Mouse (Mus musculus): Measurements from ENCODE around the gene Gp1ba. TPM values are rescaled to one million over a fixed set of nuclear protein-coding genes. Genes with fewer than 3 reads are reported as not detected.

Gp1ba gene
- polyA plus RNA-seq, 1 experiment from 2014 or later: 2.0 TPM

DNA sequence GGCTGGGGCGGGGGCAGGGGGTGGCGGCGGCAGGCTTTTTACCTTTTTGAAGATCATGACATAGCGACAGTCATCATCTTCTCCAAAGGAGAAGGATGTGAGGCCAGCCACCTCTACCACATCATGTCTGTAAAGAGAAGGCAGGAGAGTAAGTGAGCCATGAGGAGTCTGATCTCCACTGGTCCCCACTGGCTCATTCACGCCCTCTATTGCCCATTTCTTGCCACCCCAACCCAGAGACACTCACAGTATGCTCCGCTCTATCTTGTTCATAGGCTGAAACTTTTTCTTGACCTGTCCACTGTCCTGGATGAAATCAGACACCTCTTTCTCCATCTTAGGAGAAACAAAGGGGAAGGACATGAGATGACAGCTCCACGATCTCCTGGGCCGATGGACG, 25.8 kb downstream of the Gp1ba start:
- H3K4me3 ChIP-seq (ENCODE audit: inconsistent target): no peak overlapping the region

DNA sequence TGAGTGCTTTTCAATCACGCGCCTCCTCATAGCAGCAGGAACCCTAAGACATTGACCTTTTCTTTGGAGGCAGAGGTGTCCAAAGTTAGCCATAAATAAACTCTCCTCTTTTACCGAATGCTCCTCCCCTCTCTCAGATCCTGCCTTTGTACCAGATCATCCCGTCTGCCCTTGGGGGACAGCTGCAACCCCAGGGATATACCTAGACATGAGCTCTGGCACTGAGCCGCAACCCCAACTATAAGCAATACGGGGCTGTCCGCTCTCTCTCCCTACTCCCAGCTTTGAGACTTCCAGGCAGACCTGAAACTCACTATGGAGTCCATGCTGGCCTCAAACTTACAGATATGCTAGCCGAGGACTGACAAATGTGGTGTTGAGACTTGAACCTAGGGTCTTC, 27.8 kb downstream of the Gp1ba start:
- Histone ChIP-seq H3K4me3 (ENCODE audit: inconsistent target) (no peak overlapping the region), H3K27ac (peak overlapping the region; percentile 94), H3K79me2 (ENCODE audit: inconsistent target) (peaks cover 22% of the 10 kb centered on the region), H3K36me3 (ENCODE audit: inconsistent target) (peaks cover 23% of the 10 kb centered on the region; the same call in 1 of the 2 replicates)
- 92% methylated on average over 7 of the region's 8 CpGs for WGBS (ENCODE audit: missing documents)

More for the DNA sequence above, 25.8 kb downstream of the Gp1ba start:
- H3K27ac ChIP-seq: no peak overlapping the region
- H3K36me3 ChIP-seq (ENCODE audit: inconsistent target): peaks cover 23% of the 10 kb centered on the region; the same call in 1 of the 2 replicates
- WGBS (ENCODE audit: missing documents): 92% methylated on average over 9 of the region's 9 CpGs
- peaks cover 22% of the 10 kb centered on the region for H3K79me2 ChIP-seq (ENCODE audit: inconsistent target)

DNA sequence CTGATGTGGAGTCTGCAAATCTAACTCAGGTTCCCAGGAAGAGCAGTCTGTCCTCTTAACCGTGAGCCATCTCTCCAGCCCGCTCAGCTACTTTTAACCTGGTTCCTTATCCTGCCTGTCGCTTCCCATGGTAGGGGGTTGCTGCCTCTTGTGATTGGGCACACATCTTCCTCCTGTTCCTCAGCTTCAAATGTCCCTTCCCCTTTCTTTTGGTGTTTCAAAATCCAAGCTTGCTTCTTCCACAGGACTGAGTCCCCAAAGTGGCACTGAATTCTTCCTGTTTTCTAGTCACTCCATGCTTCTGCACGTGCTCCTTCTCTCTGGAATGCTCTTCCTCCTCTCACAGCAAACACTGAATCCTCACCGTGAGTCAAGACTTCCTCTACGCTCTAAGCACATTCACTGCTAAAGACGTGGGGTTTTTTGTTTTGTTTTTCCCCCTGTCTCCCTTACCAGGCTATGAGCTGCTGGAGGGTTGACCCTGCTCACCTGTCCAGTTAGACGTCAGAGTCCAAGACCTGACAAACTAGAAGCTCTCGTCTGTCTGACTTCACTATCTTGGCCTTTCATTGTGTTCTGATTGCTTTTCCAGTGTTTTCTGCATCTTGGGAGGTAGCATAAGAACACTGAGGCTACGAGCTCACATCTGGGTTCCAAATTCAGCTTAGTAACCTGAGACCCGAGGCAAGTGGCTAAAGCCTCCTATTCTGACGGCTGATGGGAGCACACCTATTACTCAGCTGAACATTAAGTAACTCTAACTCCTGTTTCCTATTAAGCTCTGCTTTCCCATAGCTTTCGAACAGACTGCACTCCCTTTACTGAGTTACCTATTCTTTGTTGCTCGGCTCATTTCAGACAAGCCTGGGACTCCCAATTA, 28.6 kb downstream of the Gp1ba start:
- peaks cover 22% of the 10 kb centered on the region for H3K79me2 ChIP-seq (ENCODE audit: inconsistent target)
- peaks cover 23% of the 10 kb centered on the region; the same call in 1 of the 2 replicates for H3K36me3 ChIP-seq (ENCODE audit: inconsistent target)
- 49% methylated on average over 14 of the region's 14 CpGs for WGBS (ENCODE audit: missing documents)
- peak overlapping the region; percentile 62 for H3K4me3 ChIP-seq (ENCODE audit: inconsistent target)
- H3K27ac ChIP-seq: peak overlapping the region; percentile 94

DNA sequence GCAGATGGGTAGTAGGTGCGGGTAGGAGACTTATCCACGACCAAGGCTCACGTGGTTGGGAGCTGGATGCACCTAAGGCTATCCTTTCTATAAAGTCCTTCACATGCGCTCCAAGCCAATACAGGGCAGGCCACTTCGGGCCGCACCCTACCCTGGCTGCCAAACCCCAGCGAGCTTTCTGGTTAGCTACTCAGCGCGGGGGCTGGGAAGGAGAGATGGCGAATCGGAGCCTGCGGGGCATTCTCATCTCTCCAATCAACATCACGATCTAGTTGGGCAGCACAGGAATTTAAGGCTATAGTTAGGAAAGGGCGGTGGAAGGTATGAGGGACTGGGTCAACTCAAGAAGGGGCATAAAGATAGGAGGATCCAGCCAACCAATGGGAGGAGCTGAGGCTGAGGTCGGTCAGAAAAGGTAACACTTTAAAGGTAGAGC, 29.4 kb downstream of the Gp1ba start:
- Histone ChIP-seq H3K27ac (peak overlapping the region; percentile 94), H3K79me2 (ENCODE audit: inconsistent target) (peaks cover 22% of the 10 kb centered on the region), H3K36me3 (ENCODE audit: inconsistent target) (peaks cover 17% of the 10 kb centered on the region; the same call in 1 of the 2 replicates), H3K4me3 (ENCODE audit: inconsistent target) (peak overlapping the region; percentile 62)
- WGBS (ENCODE audit: missing documents): 5% methylated on average over 15 of the region's 15 CpGs

DNA sequence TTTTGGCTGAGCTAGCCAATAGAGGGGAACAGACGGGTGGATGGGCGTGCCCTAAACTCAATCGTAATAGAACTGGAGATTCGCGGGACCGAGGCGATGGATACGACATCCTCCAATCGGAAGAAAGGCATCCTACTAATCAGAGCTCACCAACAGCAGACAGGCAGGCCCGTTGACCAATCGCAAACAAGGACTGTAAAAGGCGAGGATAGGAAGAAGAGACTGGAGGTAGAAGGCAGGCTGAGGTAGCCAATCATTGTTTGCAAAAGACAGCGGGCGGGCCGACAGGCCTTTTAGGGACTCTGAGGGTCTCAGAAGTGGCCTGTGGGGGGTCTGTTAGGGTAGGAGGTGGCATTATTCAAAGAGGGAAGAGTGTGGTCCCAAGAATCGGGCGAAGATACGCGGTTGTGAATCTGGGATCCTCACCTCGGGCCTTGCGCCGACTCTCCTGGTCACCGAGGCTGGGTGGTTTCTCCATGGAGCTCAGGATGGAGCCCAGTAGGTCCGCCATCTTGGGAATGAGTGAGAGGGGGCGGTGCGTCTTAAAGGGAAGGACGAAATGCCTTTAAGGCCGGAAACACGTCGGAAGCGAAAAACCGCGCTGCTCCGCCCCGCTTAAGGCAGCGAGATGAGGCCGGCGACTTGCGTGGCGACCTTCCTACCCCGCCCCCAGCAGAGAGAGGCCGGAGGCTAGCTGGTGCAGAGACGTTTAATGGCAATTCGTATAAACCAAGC, 30.0 kb downstream of the Gp1ba start, which contains the start of gene Spag7:
TSS of gene Spag7 (minus strand) at position 646 of the 735 bp plus-strand sequence.
- Histone ChIP-seq H3K4me3 (ENCODE audit: inconsistent target) (peak within 1 kb of the TSS; percentile 62), H3K27ac (peak within 1 kb of the TSS; percentile 94), H3K36me3 (ENCODE audit: inconsistent target) (peaks cover 20% of the 10 kb centered on the region; the same call in 1 of the 2 replicates), H3K79me2 (ENCODE audit: inconsistent target) (peaks cover 22% of the 10 kb centered on the region)
- under 1% methylated on average over 44 of the region's 44 CpGs for WGBS (ENCODE audit: missing documents)

DNA sequence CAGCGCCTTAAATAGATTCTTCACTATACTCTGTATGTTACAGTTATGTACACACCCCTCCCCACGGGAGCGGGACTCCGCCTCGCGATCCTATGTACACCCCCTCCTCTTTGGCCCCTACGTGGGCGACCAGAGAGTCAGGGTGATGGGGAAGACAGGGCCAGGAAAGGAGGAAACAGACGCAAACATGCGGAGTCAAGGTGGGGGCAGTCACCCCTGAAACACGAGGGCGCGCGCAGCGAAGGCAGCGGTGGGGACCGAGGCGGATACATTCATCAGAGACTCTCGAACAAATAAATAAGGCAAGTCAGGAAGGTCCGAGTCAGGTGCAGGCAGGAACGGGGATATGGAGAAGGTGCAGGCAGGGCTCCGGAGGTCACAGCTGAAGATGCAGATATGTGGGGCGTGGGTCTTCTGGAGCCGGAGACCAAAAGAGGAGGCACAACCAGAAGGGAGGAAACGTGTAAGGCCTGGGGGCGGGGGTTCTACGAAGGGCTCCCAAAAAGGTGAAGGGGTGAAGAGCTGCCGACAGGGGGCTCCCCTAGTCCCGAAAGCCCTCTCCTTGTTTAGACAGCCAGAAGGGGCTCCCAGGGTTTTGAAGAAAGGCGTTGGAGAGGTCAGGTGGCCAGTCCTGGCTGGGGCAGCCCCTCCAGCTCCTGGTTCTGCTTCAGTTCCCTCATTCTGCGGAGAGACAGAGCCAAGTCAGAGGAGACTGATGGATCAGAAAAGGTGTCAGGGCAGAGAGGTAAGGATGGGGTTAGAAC, 30.8 kb downstream of the Gp1ba start:
- H3K27ac ChIP-seq: peak overlapping the region; percentile 94
- H3K79me2 ChIP-seq (ENCODE audit: inconsistent target): peaks cover 21% of the 10 kb centered on the region
- WGBS (ENCODE audit: missing documents): 3% methylated on average over 31 of the region's 31 CpGs
- peaks cover 14% of the 10 kb centered on the region; the same call in 1 of the 2 replicates for H3K36me3 ChIP-seq (ENCODE audit: inconsistent target)
- H3K4me3 ChIP-seq (ENCODE audit: inconsistent target): peak overlapping the region; percentile 62

DNA sequence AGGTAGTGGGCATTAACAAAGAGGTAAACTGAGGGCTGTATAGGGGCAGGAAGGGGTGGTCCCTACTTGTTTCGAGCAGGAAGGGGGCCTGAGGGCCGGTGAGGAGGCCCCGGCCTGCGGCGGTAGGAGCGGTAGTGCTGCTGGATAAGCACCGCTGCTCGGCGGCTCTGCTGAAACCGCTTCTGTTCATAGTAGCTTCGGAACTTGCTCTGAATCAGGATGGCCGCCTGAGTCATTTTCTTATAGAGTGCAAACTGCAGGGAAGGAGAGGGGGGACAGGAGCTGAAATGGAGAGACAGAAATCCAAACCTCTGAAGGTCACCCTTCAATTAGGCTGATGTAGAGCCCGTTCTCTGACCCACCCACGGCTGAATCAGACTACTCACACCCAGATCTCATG, 31.6 kb downstream of the Gp1ba start:
- Histone ChIP-seq H3K4me3 (ENCODE audit: inconsistent target) (no peak overlapping the region), H3K36me3 (ENCODE audit: inconsistent target) (peaks cover 11% of the 10 kb centered on the region; the same call in 1 of the 2 replicates), H3K27ac (peak overlapping the region; percentile 94; the same call in 1 of the 2 replicates), H3K79me2 (ENCODE audit: inconsistent target) (peaks cover 14% of the 10 kb centered on the region)
- 85% methylated on average over 6 of the region's 14 CpGs for WGBS (ENCODE audit: missing documents)

DNA sequence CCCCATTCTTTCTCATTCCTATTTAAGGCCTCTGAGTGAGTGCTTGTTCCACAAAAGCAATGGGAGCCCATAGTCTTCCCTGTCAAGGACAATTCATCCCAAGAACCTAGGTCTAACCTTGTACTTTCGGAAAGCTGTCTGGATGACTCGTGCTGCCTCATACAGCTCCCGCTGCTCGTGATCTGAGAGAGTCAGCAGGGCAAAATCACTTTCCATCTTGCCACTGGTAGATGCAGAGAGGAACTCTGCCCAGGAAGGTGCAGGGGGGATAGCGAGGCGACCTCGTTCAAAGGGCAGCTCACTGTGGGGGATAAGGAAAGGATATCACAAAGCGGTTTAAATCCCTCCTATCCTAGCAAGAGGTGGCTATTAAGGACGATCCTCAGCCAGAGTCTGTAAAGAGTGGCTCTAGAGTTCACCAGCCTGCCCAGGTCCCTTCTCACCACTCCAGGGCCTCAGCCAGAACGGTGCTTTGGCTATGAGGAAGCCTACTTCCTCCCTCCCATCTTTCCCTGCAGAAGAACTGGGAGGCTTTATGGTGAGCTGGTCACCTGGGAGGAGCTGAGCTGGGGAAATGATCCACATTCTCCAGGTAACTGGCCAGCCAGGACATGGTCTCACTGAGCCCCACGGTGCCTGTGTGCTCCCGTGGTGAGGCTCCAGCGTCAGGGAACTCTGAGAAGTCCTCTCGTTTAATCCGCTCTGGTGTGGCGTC, 32.6 kb downstream of the Gp1ba start:
- H3K79me2 ChIP-seq (ENCODE audit: inconsistent target): peaks cover 4% of the 10 kb centered on the region; the same call in 1 of the 2 replicates
- H3K4me3 ChIP-seq (ENCODE audit: inconsistent target): no peak overlapping the region
- peaks cover 21% of the 10 kb centered on the region for H3K36me3 ChIP-seq (ENCODE audit: inconsistent target)
- 87% methylated on average over 16 of the region's 16 CpGs for WGBS (ENCODE audit: missing documents)
- peak overlapping the region; percentile 27 for H3K27ac ChIP-seq

DNA sequence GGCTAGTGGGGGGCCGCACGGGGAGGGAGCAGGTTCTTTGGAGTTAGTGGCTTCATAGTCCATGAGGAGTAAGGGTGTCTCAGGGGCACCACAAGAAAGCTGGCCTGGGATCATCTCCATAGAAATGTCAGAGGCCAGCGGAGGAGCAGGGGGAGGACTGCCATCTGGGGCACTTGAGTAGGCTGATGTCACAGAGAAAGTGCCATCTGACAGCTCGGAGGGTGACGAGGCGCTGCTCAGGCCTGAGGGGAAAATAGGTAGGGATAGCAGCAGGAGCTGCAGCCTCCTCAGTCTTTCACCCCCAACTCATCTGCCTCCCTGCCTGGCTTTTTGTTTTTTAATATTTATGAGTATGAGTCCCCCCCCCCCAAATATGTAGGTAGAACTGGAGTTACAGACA, 35.1 kb downstream of the Gp1ba start:
- peak overlapping the region; percentile 21 for H3K27ac ChIP-seq
- peaks cover 45% of the 10 kb centered on the region for H3K36me3 ChIP-seq (ENCODE audit: inconsistent target)
- peaks cover 3% of the 10 kb centered on the region; the same call in 1 of the 2 replicates for H3K79me2 ChIP-seq (ENCODE audit: inconsistent target)
- 90% methylated on average over 6 of the region's 6 CpGs for WGBS (ENCODE audit: missing documents)
- H3K4me3 ChIP-seq (ENCODE audit: inconsistent target): no peak overlapping the region

DNA sequence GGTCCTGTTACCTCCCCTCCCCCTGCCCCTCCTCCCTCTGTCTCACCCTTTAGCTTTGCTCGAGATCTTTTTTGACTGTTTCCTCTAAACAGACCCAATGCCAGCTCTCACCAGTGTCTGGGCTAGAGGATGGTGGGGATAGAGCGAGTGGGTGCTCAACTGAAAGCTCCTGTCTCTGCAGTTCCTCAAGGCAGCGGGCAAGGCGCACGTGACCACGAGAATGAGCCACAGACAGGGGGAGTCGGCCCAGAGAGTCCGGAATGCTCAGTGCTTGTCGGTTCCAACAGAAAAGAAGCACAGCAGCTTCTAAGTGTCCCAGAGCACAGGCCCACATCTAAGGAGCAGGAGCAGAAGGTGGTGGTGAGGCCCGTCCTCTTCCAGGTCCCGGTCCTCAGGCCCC, 35.6 kb downstream of the Gp1ba start:
- H3K36me3 ChIP-seq (ENCODE audit: inconsistent target): peaks cover 48% of the 10 kb centered on the region
- no peak overlapping the region for H3K4me3 ChIP-seq (ENCODE audit: inconsistent target)
- 24% methylated on average over 9 of the region's 11 CpGs for WGBS (ENCODE audit: missing documents)
- peaks cover 3% of the 10 kb centered on the region; the same call in 1 of the 2 replicates for H3K79me2 ChIP-seq (ENCODE audit: inconsistent target)
- H3K27ac ChIP-seq: peak overlapping the region; percentile 21

DNA sequence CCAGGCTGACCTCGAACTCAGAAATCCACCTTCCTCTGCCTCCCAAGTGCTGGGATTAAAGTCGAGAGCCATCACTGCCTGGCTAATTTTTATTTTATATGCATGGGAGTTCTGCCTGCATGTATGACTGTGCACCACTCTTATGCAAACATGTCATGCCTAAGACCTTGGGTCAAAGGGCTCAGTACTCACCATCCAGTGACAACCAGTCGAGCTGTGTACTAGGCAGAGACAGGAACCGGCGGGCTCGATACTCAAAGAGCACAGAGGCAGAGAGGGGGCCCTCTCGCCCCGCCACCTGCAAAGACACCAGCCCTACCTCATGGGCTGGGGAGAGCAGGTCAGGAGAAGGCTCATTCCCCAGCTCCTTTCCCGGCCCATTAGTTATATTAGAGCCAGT, 39.2 kb downstream of the Gp1ba start:
- Histone ChIP-seq H3K36me3 (ENCODE audit: inconsistent target) (peaks cover 71% of the 10 kb centered on the region), H3K27ac (no peak overlapping the region), H3K79me2 (ENCODE audit: inconsistent target) (peaks cover 27% of the 10 kb centered on the region; the same call in 1 of the 2 replicates), H3K4me3 (ENCODE audit: inconsistent target) (no peak overlapping the region)
- 91% methylated on average over 7 of the region's 9 CpGs for WGBS (ENCODE audit: missing documents)

DNA sequence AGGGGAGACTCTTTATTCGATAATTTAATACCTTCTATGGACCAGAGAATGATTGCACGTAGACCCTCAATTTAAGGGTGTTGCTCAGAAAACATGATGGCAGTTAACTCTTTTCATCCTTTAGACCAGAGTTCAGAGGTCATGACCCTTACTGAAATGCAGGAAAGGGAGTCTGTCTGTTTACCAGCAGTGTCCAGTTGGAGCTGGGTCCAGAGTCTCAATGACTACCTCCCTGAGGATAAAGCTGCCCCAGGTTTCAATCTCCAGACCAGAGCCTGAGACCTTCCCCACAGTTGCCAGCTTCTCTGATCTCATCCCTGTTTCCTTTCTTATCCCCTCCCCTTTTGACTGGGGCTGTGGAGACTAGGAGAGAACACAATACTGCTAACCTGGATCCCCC, 39.7 kb downstream of the Gp1ba start:
- Histone ChIP-seq H3K4me3 (ENCODE audit: inconsistent target) (no peak overlapping the region), H3K36me3 (ENCODE audit: inconsistent target) (peaks cover 69% of the 10 kb centered on the region), H3K79me2 (ENCODE audit: inconsistent target) (peaks cover 29% of the 10 kb centered on the region; the same call in 1 of the 2 replicates), H3K27ac (peak overlapping the region; percentile 82)
- 88% methylated on average over 2 of the region's 2 CpGs for WGBS (ENCODE audit: missing documents)

DNA sequence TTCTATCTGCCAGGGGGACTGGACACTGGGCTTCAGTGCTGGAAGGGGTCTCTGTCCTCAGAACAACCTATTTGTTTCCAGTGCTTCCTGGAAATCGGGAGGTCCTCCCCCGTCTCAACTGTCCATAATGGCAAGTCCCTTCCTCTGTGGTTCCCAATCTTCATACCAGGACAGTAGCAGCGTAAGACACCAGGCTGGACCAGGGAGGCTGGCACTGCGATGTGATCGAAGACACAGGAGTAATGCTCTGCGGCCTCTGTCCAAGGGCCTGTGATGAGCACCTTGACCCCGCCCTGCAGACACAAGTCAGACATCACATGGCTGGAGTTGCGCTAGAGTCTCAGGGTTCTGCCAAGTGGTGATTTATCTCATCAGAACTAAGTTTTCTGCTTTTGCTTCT, 40.4 kb downstream of the Gp1ba start:
- Histone ChIP-seq H3K36me3 (ENCODE audit: inconsistent target) (peaks cover 66% of the 10 kb centered on the region), H3K4me3 (ENCODE audit: inconsistent target) (no peak overlapping the region), H3K27ac (peak overlapping the region; percentile 82), H3K79me2 (ENCODE audit: inconsistent target) (peaks cover 35% of the 10 kb centered on the region; the same call in 1 of the 2 replicates)
- WGBS (ENCODE audit: missing documents): 91% methylated on average over 8 of the region's 8 CpGs

All from macrophage (primary cell).